Mouse (Mus musculus) myocyte (in vitro differentiated cells): ENCODE results near the gene Syt13.

Source experiments
- MYOD1 ChIP-seq, 3 experiments: IDR thresholded peaks; one replicate each; pipeline ENCODE4 v1.6.1; 2011; ENCODE audit warnings: control low read depth in 2 of 3, low read depth in 2 of 3, mild to moderate bottlenecking in 2 of 3, moderate library complexity in 1 of 3; ENCODE audit not compliant: insufficient read length in 2 of 3, control insufficient read depth in 1 of 3
- POLR2A ChIP-seq: IDR thresholded peaks from one replicate; pipeline ENCODE4 v1.6.1; 2011; ENCODE audit warnings: low read depth, mild to moderate bottlenecking, control low read depth, moderate library complexity; ENCODE audit not compliant: insufficient read length
- POLR2AphosphoS2 ChIP-seq: IDR thresholded peaks from one replicate; pipeline ENCODE4 v1.6.1; 2011; ENCODE audit warnings: low read depth, control low read depth; ENCODE audit not compliant: insufficient read length
- TCF12 ChIP-seq: IDR thresholded peaks from one replicate; pipeline ENCODE4 v1.6.1; 2011; ENCODE audit warnings: mild to moderate bottlenecking, control low read depth; ENCODE audit not compliant: poor library complexity, insufficient read depth, severe bottlenecking
- USF1 ChIP-seq: IDR thresholded peaks from one replicate; pipeline ENCODE4 v1.6.1; 2011; ENCODE audit warnings: low read depth, mild to moderate bottlenecking, control low read depth, moderate library complexity

DNA sequence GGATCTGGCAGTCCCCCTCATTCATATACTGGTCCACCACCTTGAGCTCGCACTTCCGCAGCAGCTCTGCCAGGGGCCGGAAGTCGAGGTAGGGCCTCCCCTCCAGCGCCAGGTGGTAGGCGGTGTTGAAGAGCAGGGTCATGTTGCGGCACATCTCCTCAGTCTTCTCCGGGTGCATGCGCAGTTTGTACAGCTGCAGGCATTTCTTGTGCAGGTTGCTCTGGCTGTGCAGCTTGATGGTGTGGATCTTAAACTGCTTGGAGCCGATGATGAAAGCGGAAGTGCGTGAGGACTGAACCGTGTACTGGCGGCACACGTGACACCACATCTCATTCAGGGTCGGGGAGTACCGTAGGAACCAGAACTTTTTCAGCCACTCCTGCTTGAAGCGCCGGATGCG is 58.7 kb downstream of the Syt13 start:
- no peak for TF ChIP-seq TCF12
- TF ChIP-seq POLR2A, result no peak
- TF ChIP-seq USF1, result no peak
- TF ChIP-seq POLR2AphosphoS2, result no peak
- TF ChIP-seq MYOD1 (IDR thresholded peaks at IDR 0.05; ENCODE audit: control insufficient read depth in 1 of 3, insufficient read length in 2 of 3, low read depth in 2 of 3), result no peak
